In the genomic region with DNA sequence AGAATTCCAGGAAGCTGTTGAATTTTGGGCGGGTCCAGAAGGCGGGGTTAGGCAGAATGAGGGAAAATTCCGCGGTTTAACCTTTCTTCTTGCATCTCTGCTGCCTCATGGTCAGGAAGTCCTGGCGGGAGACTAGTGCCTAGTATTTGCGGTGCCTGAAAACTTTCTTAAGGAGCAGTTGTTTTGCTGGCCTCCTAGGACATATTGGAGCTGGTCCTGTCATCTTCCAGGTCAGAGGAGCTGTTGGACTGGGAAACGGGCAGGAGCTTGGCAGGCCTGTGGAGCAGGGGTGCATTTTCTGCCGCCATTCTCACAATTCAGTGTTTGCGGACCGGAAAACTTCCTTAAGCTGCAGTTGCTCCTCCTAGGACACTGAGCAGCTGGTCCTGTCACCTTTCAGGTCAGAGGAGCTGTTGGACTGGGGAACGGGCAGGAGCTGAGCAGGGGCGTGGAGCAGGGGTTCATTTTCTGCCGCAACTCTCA, we compare ENCODE assay signal across 8 mouse cellular contexts. TPM values are rescaled to one million over a fixed set of nuclear protein-coding genes. Genes with fewer than 3 reads are reported as not detected.
DNase-seq lines count a peak whose midpoint lies in the region; ATAC-seq lines count a peak whose summit lies in the region.

No protein-coding gene starts in this region.

- 0 out of 2 replicates have a peak, but pooled peaks cover 7% of the 10 kb centered on the region for H3K9me3 ChIP-seq in heart, embryonic 13.5 days
- peaks cover 33% of the 10 kb centered on the region for H3K9me3 ChIP-seq in hindbrain, embryonic 14.5 days (ENCODE audit: control insufficient read depth, low read length)

- WGBS in heart, embryonic 13.5 days, result 29% methylated on average over 13 of the region's 13 CpGs
- WGBS in hindbrain, embryonic 14.5 days, result 45% methylated on average over 13 of the region's 13 CpGs

- no peaks in the 10 kb centered on the region for H3K27me3 ChIP-seq in heart, embryonic 13.5 days (replicated peaks)
- H3K27me3 ChIP-seq in hindbrain, embryonic 14.5 days (ENCODE audit: control insufficient read depth, insufficient read depth, low read length), result no peaks in the 10 kb centered on the region

- no peak for ATAC-seq in heart, embryonic 13.5 days (ENCODE audit: extremely low read depth, insufficient number of reproducible peaks, low FRiP score, low TSS enrichment)
- no peak for ATAC-seq in hindbrain, embryonic 14.5 days (ENCODE audit: low FRiP score)
- ATAC-seq in megakaryocyte progenitor cell, adult 5-6 weeks (replicated peaks; ENCODE audit: poor library complexity), result peak; percentile 74
- no peak for ATAC-seq in inflammation-experienced regulatory T-cells, adult 6 months

- H3K4me3 ChIP-seq in heart, embryonic 13.5 days, result peak overlapping the region; percentile 40
- H3K4me3 ChIP-seq in brown adipose tissue, adult 24 weeks (ENCODE audit: insufficient read depth, low read depth, low read length), result peak overlapping the region; percentile 63
- no peak overlapping the region for H3K4me3 ChIP-seq in hindbrain, embryonic 14.5 days (replicated peaks; ENCODE audit: low read length)

- H3K4me1 ChIP-seq in heart, embryonic 13.5 days, result no peaks in the 10 kb centered on the region
- H3K4me1 ChIP-seq in brown adipose tissue, adult 24 weeks (ENCODE audit: control insufficient read depth, insufficient read depth, insufficient read length, low read length), result no peaks in the 10 kb centered on the region
- no peaks in the 10 kb centered on the region for H3K4me1 ChIP-seq in hindbrain, embryonic 14.5 days (replicated peaks; ENCODE audit: control insufficient read depth, insufficient read depth, low read length)

- H3K9ac ChIP-seq in heart, embryonic 13.5 days, result peak overlapping the region; percentile 61; the same call in 1 of the 2 replicates
- no peak overlapping the region for H3K9ac ChIP-seq in hindbrain, embryonic 14.5 days

- intact Hi-C loops in heart, postnatal 10 days (cut with DNase I), result loop anchor here (10.0 kb wide), 1 partner anchor 396 kb away; a partner anchor contains a TSS

- no peak overlapping the region for H3K27ac ChIP-seq in heart, embryonic 13.5 days (replicated peaks)
- H3K27ac ChIP-seq in brown adipose tissue, adult 24 weeks (replicated peaks; ENCODE audit: low read depth, low read length), result peak overlapping the region; percentile 75
- H3K27ac ChIP-seq in hindbrain, embryonic 14.5 days, result no peak overlapping the region

- H3K4me2 ChIP-seq in heart, embryonic 13.5 days, result peak overlapping the region; percentile 63
- H3K4me2 ChIP-seq in hindbrain, embryonic 14.5 days (replicated peaks), result peak overlapping the region; percentile 28; the same call in 1 of the 2 replicates

- H3K36me3 ChIP-seq in heart, embryonic 13.5 days, result no peaks in the 10 kb centered on the region
- H3K36me3 ChIP-seq in hindbrain, embryonic 14.5 days (replicated peaks; ENCODE audit: control insufficient read depth, insufficient read depth), result no peaks in the 10 kb centered on the region

- DNase-seq in heart, postnatal 10 days, result no peak
- peak; percentile 21 for DNase-seq in hindbrain, embryonic 14.5 days (ENCODE audit: low spot score)
- no peak for DNase-seq in urinary bladder, adult 18-20 months (ENCODE audit: low spot score in 2 of 2)
- no peak for DNase-seq in B cell, adult 2 months

RNA-seq across cellular contexts. Expression of a gene that starts 43.1 kb away (rescaled TPM):
- 5.4 and 5.5 TPM in 2 replicates for polyA plus RNA-seq in heart, embryonic 13.5 days (2015; fragmentation: Nextera tagmentation; extraction: Ambion mirVana)
- 1 to 10 TPM; 8.4 to 9.3 TPM for total RNA-seq in heart, postnatal 10 days (2021)
- polyA plus RNA-seq in brown adipose tissue, adult 24 weeks (2012; ENCODE audit: insufficient read depth, insufficient read length, missing spikeins), result 36.3 and 88.8 TPM in 2 replicates
- polyA plus RNA-seq in hindbrain, embryonic 14.5 days (2014; fragmentation: Nextera tagmentation; extraction: Ambion mirVana), result 7.2 and 7.7 TPM in 2 replicates
- total RNA-seq in megakaryocyte progenitor cell, adult 5-6 weeks (2015), result 15.3 and 23.5 TPM in 2 replicates
- 7.7 and 12.0 TPM in 2 replicates for total RNA-seq in megakaryocyte progenitor cell, adult 5-6 weeks (2017)
- polyA plus RNA-seq in inflammation-experienced regulatory T-cells, adult 6 months (2017; shearing (Covaris generic)), result under 1 TPM in 1 of 3 experiments, not detected in 2; 0.42 TPM
